Mouse (Mus musculus): ENCODE results near the gene Kcnip1. TPM values are rescaled to one million over a fixed set of nuclear protein-coding genes. Genes with fewer than 3 reads are reported as not detected.

Gene Kcnip1
- polyA plus RNA-seq, 1 experiment from 2014 or later = 0.62 TPM

DNA sequence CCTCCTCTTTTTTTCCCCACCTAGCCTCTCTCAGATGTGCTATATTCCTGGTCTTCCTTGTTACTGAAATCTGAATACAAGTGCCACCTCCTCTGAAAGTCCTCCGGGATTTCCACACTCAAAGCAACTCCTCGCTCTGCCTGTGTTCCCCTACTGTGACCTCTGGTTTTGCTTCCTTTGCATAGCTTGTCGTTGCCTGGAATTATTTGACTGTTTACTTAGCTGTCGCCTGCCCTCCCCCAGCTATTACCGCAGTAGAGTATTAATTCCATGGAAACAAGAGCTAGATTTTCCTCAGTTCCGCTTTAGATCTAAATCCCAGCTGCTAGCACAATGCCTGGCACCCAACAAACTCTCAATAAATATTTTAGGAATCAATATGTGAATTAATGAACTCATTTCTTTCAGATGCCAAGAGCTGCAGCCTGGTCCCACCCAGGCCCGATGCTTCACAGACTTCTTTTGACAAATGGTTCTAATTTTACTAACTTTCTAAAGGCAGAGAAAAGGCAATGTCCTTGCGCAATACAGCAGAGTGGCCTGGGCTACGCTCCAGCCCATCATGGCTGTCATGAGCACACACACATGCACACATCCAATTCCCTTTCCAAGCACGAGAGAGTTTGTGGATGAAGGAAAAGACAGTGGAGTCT, 192.4 kb downstream of the Kcnip1 start:
- Histone ChIP-seq H3K27ac (ENCODE audit: low read depth) (no peak overlapping the region), H3K9ac (no peak overlapping the region), H3K4me3 (ENCODE audit: low read depth, low read length) (no peak overlapping the region), H3K4me2 (no peak overlapping the region), H3K4me1 (ENCODE audit: insufficient read depth) (no peaks in the 10 kb centered on the region), H3K27me3 (ENCODE audit: insufficient read depth, low read length) (no peaks in the 10 kb centered on the region), H3K9me3 (ENCODE audit: low read depth, low read length) (no peaks in the 10 kb centered on the region), H3K36me3 (ENCODE audit: insufficient read depth) (no peaks in the 10 kb centered on the region)
- TF ChIP-seq CTCF (IDR thresholded peaks at IDR 0.05; ENCODE audit: low read depth) = no peak
- ATAC-seq (ENCODE audit: insufficient read depth) (peak; percentile 56; the same call in 1 of the 2 replicates), DNase-seq (peak; percentile 66)
- WGBS = 31% methylated on average over 10 of the region's 10 CpGs

DNA sequence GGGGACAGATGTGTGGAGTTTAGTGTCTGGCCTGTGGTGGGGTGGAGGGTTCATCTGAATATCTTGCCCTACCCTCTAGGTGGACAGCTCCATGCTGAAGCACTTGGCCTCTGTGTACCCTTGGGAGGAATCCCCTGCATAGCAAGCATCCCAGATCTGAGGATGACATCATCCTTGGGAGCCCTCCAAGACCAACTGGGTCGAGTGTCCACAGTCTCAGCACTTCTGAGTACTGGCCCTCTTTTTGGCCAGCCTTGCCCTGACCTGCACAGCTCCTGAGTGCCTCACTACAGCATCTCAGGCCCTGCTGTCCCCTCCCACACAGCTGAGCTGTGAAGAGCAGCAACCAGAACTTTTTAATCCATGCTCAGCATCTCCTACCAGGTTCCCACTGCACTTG, 193.0 kb downstream of the Kcnip1 start:
- WGBS = 14% methylated on average over 1 of the region's 1 CpGs
- Histone ChIP-seq H3K27me3 (ENCODE audit: insufficient read depth, low read length) (no peaks in the 10 kb centered on the region), H3K4me2 (no peak overlapping the region), H3K9me3 (ENCODE audit: low read depth, low read length) (no peaks in the 10 kb centered on the region), H3K36me3 (ENCODE audit: insufficient read depth) (no peaks in the 10 kb centered on the region), H3K4me3 (ENCODE audit: low read depth, low read length) (no peak overlapping the region), H3K4me1 (ENCODE audit: insufficient read depth) (no peaks in the 10 kb centered on the region), H3K27ac (ENCODE audit: low read depth) (no peak overlapping the region), H3K9ac (no peak overlapping the region)
- no peak; the same call in 1 of the 2 replicates for ATAC-seq (ENCODE audit: insufficient read depth)
- TF ChIP-seq CTCF (IDR thresholded peaks at IDR 0.05; ENCODE audit: low read depth) = no peak
- peak; percentile 34 for DNase-seq

DNA sequence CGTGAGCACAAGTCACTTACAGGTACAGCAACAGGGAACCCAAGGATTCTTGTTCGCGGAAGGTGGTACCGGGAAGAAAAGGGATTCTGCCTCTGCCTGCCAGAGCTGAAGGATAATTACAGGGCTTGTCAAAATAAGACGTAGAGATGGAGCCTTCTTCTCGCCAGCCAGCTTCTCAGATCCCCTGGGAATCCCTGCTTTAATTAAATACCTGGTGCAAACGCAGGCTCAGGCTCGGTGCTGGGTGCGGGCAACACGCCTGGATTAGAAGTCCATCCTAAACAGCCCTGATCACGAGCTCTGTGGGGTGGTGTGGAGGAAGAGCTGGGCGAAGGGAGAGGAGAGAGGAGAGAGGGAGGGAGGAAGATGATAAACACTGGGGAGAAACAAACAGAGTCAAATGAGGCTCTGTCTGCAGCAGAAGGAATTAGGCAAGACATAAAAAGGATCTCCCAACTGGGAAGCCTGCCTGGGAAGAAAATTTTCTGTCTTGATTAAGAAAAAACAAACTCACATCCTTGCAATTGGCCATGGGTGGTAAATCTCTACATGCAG, 194.8 kb downstream of the Kcnip1 start:
- H3K9ac ChIP-seq = no peak overlapping the region
- no peaks in the 10 kb centered on the region for H3K9me3 ChIP-seq (ENCODE audit: low read depth, low read length)
- TF ChIP-seq CTCF (IDR thresholded peaks at IDR 0.05; ENCODE audit: low read depth) = no peak
- H3K4me1 ChIP-seq (ENCODE audit: insufficient read depth) = no peaks in the 10 kb centered on the region
- H3K4me2 ChIP-seq = no peak overlapping the region
- ATAC-seq (ENCODE audit: insufficient read depth) (no peak), DNase-seq (no peak)
- WGBS = 54% methylated on average over 12 of the region's 12 CpGs
- no peak overlapping the region for H3K4me3 ChIP-seq (ENCODE audit: low read depth, low read length)
- H3K27me3 ChIP-seq (ENCODE audit: insufficient read depth, low read length) = no peaks in the 10 kb centered on the region
- no peaks in the 10 kb centered on the region for H3K36me3 ChIP-seq (ENCODE audit: insufficient read depth)
- H3K27ac ChIP-seq (ENCODE audit: low read depth) = no peak overlapping the region

DNA sequence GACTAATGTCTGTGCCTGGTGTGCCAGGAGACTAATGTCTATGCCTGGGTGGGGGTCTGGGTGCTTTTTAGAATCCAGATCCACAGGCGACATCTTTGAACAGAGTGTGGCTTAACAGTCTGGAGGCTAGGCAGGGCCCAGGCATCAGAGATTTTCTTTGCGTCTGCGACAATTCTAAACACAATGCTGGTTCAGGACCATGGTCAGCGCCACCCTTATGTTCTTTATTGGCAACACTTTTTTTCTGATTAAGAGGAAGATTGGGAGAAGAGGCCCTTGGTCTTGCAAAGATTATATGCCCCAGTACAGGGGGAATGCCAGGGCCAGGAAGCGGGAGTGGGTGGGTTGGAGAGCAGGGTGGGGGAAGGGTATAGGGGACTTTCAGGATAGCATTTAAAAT, 205.6 kb downstream of the Kcnip1 start:
- 24% methylated on average over 5 of the region's 5 CpGs for WGBS
- no peak overlapping the region for H3K27ac ChIP-seq (ENCODE audit: low read depth)
- peak; percentile 94 for DNase-seq
- no peak; the same call in 1 of the 2 replicates for ATAC-seq (ENCODE audit: insufficient read depth)
- H3K27me3 ChIP-seq (ENCODE audit: insufficient read depth, low read length) = no peaks in the 10 kb centered on the region
- H3K36me3 ChIP-seq (ENCODE audit: insufficient read depth) = no peaks in the 10 kb centered on the region
- TF ChIP-seq CTCF (IDR thresholded peaks at IDR 0.05; ENCODE audit: low read depth) = no peak
- H3K9ac ChIP-seq = no peak overlapping the region
- H3K9me3 ChIP-seq (ENCODE audit: low read depth, low read length) = no peaks in the 10 kb centered on the region
- H3K4me1 ChIP-seq (ENCODE audit: insufficient read depth) = no peaks in the 10 kb centered on the region
- H3K4me3 ChIP-seq (ENCODE audit: low read depth, low read length) = no peak overlapping the region
- H3K4me2 ChIP-seq = no peak overlapping the region

DNA sequence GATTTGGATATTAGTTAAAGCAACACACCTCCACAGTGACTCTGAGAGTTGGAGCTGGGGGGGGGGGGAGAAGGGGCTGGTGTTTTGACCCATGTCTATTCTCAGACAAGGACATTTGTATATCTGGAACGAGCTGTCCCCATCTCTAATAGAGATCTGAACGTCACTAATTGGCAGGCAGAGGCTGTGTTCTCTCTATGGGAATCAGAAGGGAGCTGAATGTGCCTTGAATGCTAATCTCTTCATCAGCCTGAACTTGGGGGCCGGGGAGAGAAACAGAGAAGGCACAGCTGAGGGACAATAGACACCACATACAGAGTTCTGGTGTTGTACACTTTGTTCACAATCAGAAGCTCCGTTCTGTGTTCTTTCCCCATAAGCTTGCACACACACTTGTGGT, 206.4 kb downstream of the Kcnip1 start:
- Histone ChIP-seq H3K27ac (ENCODE audit: low read depth) (no peak overlapping the region), H3K4me3 (ENCODE audit: low read depth, low read length) (no peak overlapping the region), H3K4me2 (no peak overlapping the region), H3K36me3 (ENCODE audit: insufficient read depth) (no peaks in the 10 kb centered on the region), H3K9me3 (ENCODE audit: low read depth, low read length) (no peaks in the 10 kb centered on the region), H3K4me1 (ENCODE audit: insufficient read depth) (no peaks in the 10 kb centered on the region), H3K9ac (no peak overlapping the region), H3K27me3 (ENCODE audit: insufficient read depth, low read length) (no peaks in the 10 kb centered on the region)
- DNase-seq = no peak
- ATAC-seq (ENCODE audit: insufficient read depth) = no peak
- no peak for TF ChIP-seq CTCF (IDR thresholded peaks at IDR 0.05; ENCODE audit: low read depth)
- 73% methylated on average over 4 of the region's 4 CpGs for WGBS

DNA sequence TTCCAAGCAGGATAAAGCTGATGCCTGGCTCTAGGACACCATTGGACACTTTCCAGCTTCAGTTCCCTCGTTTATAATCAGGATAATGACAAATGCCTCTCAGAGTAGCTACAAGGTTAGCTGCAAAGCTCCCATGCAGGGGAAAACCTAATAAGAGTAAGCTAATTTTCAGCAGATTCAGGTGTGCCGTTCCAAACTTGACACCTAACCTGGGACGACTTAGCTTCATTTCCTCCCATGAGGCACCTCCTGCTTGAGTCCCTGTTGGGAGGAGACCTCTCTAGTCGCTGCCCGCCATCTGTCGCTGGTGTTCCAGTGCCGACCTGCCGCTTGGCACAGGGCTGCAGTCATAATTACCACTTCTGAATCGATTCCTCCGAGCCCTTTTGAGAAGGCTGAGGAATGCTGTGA, 211.4 kb downstream of the Kcnip1 start:
- Histone ChIP-seq H3K9ac (no peak overlapping the region), H3K9me3 (ENCODE audit: low read depth, low read length) (no peaks in the 10 kb centered on the region), H3K4me2 (no peak overlapping the region), H3K4me3 (ENCODE audit: low read depth, low read length) (no peak overlapping the region), H3K36me3 (ENCODE audit: insufficient read depth) (no peaks in the 10 kb centered on the region), H3K27ac (ENCODE audit: low read depth) (no peak overlapping the region), H3K27me3 (ENCODE audit: insufficient read depth, low read length) (no peaks in the 10 kb centered on the region), H3K4me1 (ENCODE audit: insufficient read depth) (no peaks in the 10 kb centered on the region)
- DNase-seq = no peak
- ATAC-seq (ENCODE audit: insufficient read depth) = no peak
- WGBS = 38% methylated on average over 10 of the region's 10 CpGs
- no peak for TF ChIP-seq CTCF (IDR thresholded peaks at IDR 0.05; ENCODE audit: low read depth)

DNA sequence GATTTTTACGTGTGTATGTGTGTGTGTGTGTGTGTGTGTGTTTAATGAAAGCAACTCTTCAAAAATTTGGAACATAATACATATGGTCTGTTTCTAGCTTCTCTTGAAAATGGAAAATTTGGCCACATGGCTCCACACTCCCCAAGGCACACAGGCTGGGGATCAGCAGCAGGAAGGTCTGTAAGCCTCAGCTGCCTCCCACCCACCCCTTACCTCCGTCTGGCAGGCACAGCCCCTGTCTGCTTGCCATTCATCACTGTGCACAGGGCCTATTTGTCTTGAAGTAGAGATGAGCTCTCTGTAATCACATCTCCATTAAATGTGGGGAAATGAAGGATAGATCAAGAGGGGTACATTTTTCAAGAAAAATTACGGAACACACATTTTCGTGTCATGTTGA, 212.7 kb downstream of the Kcnip1 start:
- H3K27me3 ChIP-seq (ENCODE audit: insufficient read depth, low read length) = no peaks in the 10 kb centered on the region
- no peaks in the 10 kb centered on the region for H3K9me3 ChIP-seq (ENCODE audit: low read depth, low read length)
- no peak overlapping the region for H3K27ac ChIP-seq (ENCODE audit: low read depth)
- H3K9ac ChIP-seq = no peak overlapping the region
- H3K36me3 ChIP-seq (ENCODE audit: insufficient read depth) = no peaks in the 10 kb centered on the region
- no peak overlapping the region for H3K4me3 ChIP-seq (ENCODE audit: low read depth, low read length)
- ATAC-seq (ENCODE audit: insufficient read depth) (no peak), DNase-seq (no peak)
- H3K4me2 ChIP-seq = no peak overlapping the region
- TF ChIP-seq CTCF (IDR thresholded peaks at IDR 0.05; ENCODE audit: low read depth) = no peak
- 52% methylated on average over 4 of the region's 4 CpGs for WGBS
- H3K4me1 ChIP-seq (ENCODE audit: insufficient read depth) = no peaks in the 10 kb centered on the region
